Comparison of ENCODE assay signal across 16 mouse cellular contexts in genomic region chr14:76812155-76812875, GRCm38 (mm10).
DNase-seq lines count a peak whose midpoint lies in the region; ATAC-seq and TF ChIP-seq lines count a peak whose summit lies in the region.
"Had no signal": no experiment of that assay in that cellular context is flagged by ENCODE, and none has a peak within 500 bp of the region (broad histone marks: within the 10 kb centered on the region; RNA-seq: fewer than 3 reads in every experiment).

No protein-coding gene starts in this region.

- H3K4me2 ChIP-seq in heart, embryonic 15.5 days, result no peak overlapping the region
- H3K4me2 ChIP-seq in stomach, embryonic 14.5 days (replicated peaks; ENCODE audit: low read depth, low read length), result no peak overlapping the region
- H3K4me2 ChIP-seq in stomach, postnatal 0 days (replicated peaks; ENCODE audit: low read depth), result no peak overlapping the region

- 0 out of 2 replicates have a peak, but pooled peaks have one; percentile 12 for ATAC-seq in heart, embryonic 15.5 days (replicated peaks; ENCODE audit: insufficient number of reproducible peaks, insufficient read depth, low FRiP score, low read depth)
- ATAC-seq in stomach, embryonic 14.5 days (ENCODE audit: insufficient number of reproducible peaks, insufficient read depth, low FRiP score, low read depth), result no peak
- no peak for ATAC-seq in stomach, postnatal 0 days (ENCODE audit: low FRiP score, low TSS enrichment)
- ATAC-seq: CD4-positive, CD25-positive, alpha-beta regulatory T cell, adult 4 months; forebrain, postnatal 0 days; midbrain, embryonic 16.5 days had no signal

- WGBS in heart, embryonic 15.5 days, result 50% methylated on average over 14 of the region's 14 CpGs
- 60% methylated on average over 14 of the region's 14 CpGs for WGBS in stomach, embryonic 14.5 days
- 61% methylated on average over 14 of the region's 14 CpGs for WGBS in stomach, postnatal 0 days
- WGBS in limb, embryonic 10.5 days, result 65% methylated on average over 14 of the region's 14 CpGs

- no peak for TF ChIP-seq CTCF in stomach, postnatal 0 days (IDR thresholded peaks at IDR 0.05; ENCODE audit: low read depth)

- no peak overlapping the region for H3K4me3 ChIP-seq in heart, embryonic 15.5 days
- no peak overlapping the region for H3K4me3 ChIP-seq in stomach, embryonic 14.5 days (ENCODE audit: low read depth, low read length)
- no peak overlapping the region for H3K4me3 ChIP-seq in stomach, postnatal 0 days (ENCODE audit: low read depth, low read length)
- no peak overlapping the region for H3K4me3 ChIP-seq in limb, embryonic 10.5 days
- H3K4me3 ChIP-seq: erythroblast, embryonic 14.5 days had no signal

- H3K4me1 ChIP-seq in heart, embryonic 15.5 days (replicated peaks), result peaks cover 26% of the 10 kb centered on the region
- H3K4me1 ChIP-seq in stomach, embryonic 14.5 days (ENCODE audit: control insufficient read depth, insufficient read depth, low read length), result peaks cover 6% of the 10 kb centered on the region; the same call in 1 of the 2 replicates
- peaks cover under 1% of the 10 kb centered on the region; the same call in 1 of the 2 replicates for H3K4me1 ChIP-seq in stomach, postnatal 0 days (replicated peaks; ENCODE audit: control insufficient read depth, insufficient read depth)
- H3K4me1 ChIP-seq in limb, embryonic 10.5 days, result peaks cover 33% of the 10 kb centered on the region

- intact Hi-C loops in heart, postnatal 14 days (cut with DNase I), result no loop called here

- H3K9me3 ChIP-seq in heart, embryonic 15.5 days (replicated peaks), result no peaks in the 10 kb centered on the region
- H3K9me3 ChIP-seq in stomach, embryonic 14.5 days (ENCODE audit: control insufficient read depth, low read depth, low read length), result no peaks in the 10 kb centered on the region
- H3K9me3 ChIP-seq in stomach, postnatal 0 days (ENCODE audit: control insufficient read depth, low read length), result no peaks in the 10 kb centered on the region
- no peaks in the 10 kb centered on the region for H3K9me3 ChIP-seq in limb, embryonic 10.5 days (replicated peaks)

- no peaks in the 10 kb centered on the region for H3K27me3 ChIP-seq in heart, embryonic 15.5 days
- no peaks in the 10 kb centered on the region for H3K27me3 ChIP-seq in stomach, embryonic 14.5 days (ENCODE audit: control insufficient read depth, insufficient read depth, low read length)
- H3K27me3 ChIP-seq in stomach, postnatal 0 days (ENCODE audit: control insufficient read depth, insufficient read depth, low read length), result no peaks in the 10 kb centered on the region
- H3K27me3 ChIP-seq in limb, embryonic 10.5 days (ENCODE audit: low read depth, poor library complexity, severe bottlenecking), result no peaks in the 10 kb centered on the region

- no peak overlapping the region for H3K9ac ChIP-seq in heart, embryonic 15.5 days
- no peak overlapping the region for H3K9ac ChIP-seq in stomach, embryonic 14.5 days (replicated peaks; ENCODE audit: low read depth, low read length)
- no peak overlapping the region for H3K9ac ChIP-seq in stomach, postnatal 0 days (ENCODE audit: low read length)
- H3K9ac ChIP-seq: forebrain, postnatal 0 days had no signal

- no peak for TF ChIP-seq EP300 in stomach, postnatal 0 days (optimal IDR thresholded peaks at IDR 0.05)

- DNase-seq in heart, postnatal 14 days, result no peak
- DNase-seq in stomach, postnatal 0 days (ENCODE audit: low spot score), result no peak
- DNase-seq in limb, embryonic 10.5 days (ENCODE audit: low spot score), result no peak
- DNase-seq in urinary bladder, adult 18-20 months (ENCODE audit: low spot score in 2 of 2), result no peak
- no peak for DNase-seq in embryo, embryonic 10 days (ENCODE audit: low spot score)
- DNase-seq: adrenal gland, adult 2 months; cerebellum, adult 11-12 months; forebrain, postnatal 0 days; gastrocnemius, postnatal 14 days; kidney, postnatal 36 days; right cerebral cortex, postnatal 25 days had no signal

- H3K36me3 ChIP-seq in heart, embryonic 15.5 days, result no peaks in the 10 kb centered on the region
- H3K36me3 ChIP-seq in stomach, embryonic 14.5 days (ENCODE audit: control insufficient read depth, insufficient read depth, low read length), result no peaks in the 10 kb centered on the region
- no peaks in the 10 kb centered on the region for H3K36me3 ChIP-seq in stomach, postnatal 0 days (ENCODE audit: control insufficient read depth, insufficient read depth, low read length)
- no peaks in the 10 kb centered on the region for H3K36me3 ChIP-seq in limb, embryonic 10.5 days

- H3K27ac ChIP-seq in heart, embryonic 15.5 days, result 0 out of 2 replicates have a peak overlapping the region, but pooled peaks have one; percentile 61
- H3K27ac ChIP-seq in stomach, embryonic 14.5 days (ENCODE audit: low read length), result peak overlapping the region; percentile 23; the same call in 1 of the 2 replicates
- H3K27ac ChIP-seq in stomach, postnatal 0 days (replicated peaks), result no peak overlapping the region
- peak overlapping the region; percentile 86 for H3K27ac ChIP-seq in limb, embryonic 10.5 days
